Mouse (Mus musculus) heart, postnatal 4 days (tissue): ENCODE results near the gene Cacna2d2. TPM values are rescaled to one million over a fixed set of nuclear protein-coding genes. Genes with fewer than 3 reads are reported as not detected.
A peak's percentile ranks its signal among the peaks of the same experiment; 100 is the strongest.

Source experiments
- DNase-seq: peaks from one replicate; pipeline ENCODE4 v3.0.0; 2021
- total RNA-seq, 2 experiments: library from RNA; stranded (reverse); gene quantifications; 2 replicates each; pipeline ENCODE4 v1.2.3; 2021

Cacna2d2 gene
- total RNA-seq, 2 experiments from 2014 or later = 21.2 to 23.1 TPM

DNA sequence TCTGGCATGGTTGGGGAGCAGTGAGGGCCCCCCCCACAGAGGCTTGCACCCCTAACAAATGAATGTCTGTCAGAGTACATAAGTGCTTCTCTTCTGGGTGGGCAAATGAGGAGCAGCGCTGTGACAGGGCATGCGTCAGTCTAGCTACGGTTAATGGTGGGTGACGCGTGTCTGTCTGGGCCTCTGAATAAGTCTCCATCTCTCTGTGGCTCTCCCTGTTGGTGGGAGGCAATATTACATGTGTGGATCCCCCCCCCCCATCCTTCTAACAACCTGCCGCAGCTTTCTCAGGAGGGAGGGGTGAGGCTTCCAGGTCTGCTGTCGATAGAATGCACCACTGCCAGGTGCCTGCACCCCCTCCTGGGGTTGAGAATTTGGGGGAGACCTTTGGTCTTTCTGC, 3.7 kb downstream of the Cacna2d2 start:
- DNase-seq = no peak

DNA sequence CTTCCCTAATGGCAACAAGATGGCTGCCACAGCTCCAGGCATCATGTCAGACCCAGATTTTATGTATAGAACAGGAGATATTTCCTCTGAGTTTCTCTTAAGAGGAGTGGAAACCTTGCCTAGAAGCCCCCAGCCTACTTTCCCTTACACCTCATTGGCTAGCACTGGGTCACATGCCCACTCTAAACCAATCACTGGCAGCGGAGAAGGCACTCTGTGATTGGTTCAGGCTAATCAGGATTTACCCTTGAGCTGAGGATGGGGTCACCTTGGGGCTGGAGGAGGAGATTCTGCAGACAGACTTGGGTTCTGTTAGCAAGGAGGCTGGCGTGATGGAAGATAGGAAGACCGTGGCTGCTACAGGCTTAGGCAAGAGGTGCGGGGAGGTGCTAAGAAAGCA, 10.0 kb downstream of the Cacna2d2 start:
- no peak for DNase-seq

DNA sequence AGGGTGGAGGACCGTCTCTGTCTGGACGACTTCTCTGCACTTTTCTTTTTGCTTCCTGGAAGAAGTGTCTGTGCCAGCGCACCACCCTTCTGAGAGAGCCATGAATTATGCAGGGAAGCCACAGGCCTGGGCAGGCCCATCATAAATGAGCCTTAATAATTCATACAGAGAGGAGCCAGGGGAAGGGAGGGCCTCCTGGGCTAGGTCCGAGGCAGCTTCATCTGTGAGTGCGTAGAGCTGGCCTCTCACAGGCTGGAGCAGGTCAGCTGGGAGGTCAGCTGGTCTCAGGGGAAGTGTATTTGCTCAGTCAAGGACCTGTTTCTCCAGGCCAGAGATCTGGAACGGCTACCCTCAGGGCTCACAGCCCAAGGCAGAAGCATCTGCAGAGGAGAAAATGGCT, 17.7 kb downstream of the Cacna2d2 start:
- DNase-seq = no peak

DNA sequence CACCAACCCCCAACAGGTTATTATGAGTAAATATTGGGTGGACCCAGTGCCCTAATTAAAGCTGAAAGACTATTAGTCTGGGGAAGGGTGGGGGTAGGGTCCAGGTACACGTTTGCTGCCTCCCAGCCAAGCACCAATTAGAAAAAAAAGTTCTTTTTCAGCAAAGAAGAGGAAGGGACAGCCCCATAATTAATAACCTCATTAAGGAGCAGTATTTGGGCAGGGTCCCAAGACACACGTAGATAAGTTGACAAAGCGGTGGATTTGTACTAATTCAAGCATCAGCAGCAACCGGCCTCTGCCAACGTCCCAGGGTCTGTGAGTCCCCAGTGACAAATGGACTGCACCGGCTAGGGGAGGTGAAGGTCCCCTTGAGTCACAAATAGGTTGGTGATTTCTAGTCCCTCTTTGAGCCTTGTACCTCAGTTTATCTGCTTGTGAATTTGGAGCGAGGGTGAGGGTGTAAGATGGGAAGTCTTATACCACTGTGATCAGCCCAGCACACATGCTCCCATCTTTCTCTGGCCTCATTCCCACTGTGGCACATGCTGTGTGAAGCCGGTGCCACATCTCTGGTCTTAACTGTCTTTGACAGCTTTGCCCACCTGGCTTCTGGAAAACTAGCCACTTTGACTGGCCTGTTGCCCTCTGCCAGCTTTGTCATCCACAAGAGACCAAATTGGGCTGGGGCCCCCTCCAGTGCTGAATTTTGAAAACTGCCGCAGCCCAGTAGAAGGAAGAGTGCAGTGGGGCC, 20.3 kb downstream of the Cacna2d2 start:
- DNase-seq = no peak

DNA sequence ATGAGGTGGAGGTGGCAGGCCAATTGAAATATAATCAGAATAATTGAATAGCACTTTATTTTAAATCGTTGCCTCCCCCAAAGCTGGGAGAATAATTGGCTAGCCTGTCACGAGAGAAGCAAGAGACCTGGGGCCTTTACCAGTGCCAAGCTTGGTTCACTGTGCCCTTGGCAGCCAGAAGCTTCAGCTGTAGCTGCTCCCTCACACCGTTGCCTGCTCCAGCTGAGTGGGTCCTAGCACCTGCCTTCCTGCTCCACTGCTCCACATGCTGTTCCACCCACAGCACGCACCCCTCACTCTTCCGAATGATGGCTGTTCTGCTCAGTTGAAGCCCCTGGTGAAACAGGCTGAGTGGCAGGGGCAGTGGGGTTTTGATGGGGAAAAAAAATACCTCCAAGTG, 21.5 kb downstream of the Cacna2d2 start:
- DNase-seq = no peak

DNA sequence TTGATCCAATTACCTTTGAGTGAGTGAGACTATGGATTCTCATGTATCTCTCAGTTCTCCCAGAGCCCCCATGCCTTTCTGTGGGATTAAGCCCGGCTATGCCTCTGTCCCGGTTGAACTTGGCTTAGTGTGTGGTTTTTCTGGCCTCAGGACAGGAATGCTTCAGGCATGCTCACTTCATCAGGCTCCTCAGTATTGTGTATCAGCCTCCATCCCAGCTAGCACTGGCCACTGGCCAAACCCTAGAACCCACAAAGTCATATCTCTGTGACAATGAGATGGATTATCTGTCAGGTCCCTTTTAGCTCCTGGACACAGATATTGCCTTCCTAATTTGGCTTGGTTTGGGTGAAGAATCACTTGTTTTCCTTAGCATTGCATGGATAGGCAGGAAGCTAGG, 23.5 kb downstream of the Cacna2d2 start:
- DNase-seq = no peak

DNA sequence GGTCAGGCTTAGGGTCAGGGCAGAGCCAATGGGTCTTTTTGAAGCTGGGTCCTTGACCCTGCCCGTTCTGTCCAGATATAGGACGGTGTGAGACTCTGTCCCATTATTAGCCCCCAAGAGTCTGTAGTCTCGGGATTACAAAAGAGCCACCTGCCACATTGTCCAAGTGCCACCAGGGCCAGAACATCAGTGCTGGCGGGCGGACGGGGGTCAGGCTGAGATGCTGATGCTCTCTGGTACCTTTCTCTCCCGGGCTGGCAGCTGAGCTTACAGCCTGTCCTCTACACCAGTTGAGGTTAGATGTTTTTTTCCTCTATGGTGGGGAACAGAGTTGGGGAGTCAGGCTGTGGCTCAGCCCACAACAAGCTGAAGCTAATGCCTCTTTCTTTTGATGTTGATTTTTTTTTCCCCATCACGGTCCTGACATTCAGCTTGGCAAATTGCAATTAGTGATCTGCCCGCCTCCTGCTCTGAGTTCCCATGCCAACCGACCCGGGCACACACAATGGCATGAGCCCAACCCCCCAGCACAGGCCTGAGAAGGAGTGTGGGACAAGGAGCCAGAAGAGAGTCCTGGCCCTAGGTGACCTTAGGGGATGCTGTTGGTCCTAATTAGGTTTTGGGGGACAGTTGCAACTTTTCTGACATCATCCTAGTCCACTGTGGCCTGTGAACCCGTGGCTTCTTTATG, 25.2 kb downstream of the Cacna2d2 start:
- DNase-seq = no peak

DNA sequence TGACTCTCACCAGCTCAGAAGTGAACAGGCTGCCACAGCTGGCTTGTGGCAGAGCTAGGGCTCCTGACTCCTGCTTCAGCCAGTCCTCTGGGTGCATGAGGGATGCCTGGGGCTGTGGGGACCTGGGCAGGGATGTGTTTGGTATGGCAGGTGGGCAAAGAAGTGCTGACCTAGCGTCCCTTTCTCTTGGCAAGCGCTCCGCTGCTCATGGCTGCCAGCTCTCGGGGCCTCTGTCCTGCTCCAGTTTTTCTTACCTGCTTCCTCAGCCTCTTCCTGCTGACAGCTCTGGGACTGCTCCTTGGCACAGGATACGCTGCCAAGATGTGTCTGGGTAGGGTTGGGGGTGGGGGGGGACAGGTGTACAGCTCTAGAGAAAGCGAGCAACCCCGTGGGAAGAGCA, 28.5 kb downstream of the Cacna2d2 start:
- no peak for DNase-seq

DNA sequence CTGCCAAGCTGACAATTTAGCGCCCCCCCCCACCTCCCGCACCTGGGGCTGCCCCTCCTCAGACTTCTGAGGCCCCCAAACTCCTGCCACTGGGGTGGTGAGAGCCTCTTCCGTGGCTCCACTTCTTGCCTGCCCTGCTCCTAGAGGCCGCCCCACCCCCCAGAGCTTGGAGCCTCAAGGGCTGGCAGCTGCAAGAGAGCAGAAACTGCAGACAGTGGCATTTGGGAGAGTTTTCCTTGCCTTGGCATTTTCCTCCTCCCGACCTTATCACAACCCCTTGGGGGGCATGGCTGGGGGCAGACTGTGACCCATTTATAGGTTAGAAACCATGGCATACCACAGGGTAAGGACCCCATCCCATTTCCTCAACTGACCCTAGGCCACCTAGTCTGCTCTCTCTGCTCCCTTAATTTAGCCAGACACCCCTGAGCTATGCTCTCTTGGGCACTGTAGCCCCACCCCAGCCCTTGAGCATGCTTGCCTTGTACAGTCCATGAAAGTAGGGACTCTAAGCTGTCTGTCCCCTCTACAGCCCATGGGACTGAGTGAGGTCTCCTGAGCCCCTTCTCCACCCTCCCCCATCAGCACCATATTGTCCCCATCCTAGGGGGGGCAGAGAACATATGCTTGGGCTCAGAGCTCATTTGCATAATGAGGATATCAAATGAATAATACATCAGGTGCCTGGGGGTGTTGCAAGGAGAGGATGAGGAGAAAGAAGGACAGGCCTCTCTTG, 29.2 kb downstream of the Cacna2d2 start:
- DNase-seq = no peak

DNA sequence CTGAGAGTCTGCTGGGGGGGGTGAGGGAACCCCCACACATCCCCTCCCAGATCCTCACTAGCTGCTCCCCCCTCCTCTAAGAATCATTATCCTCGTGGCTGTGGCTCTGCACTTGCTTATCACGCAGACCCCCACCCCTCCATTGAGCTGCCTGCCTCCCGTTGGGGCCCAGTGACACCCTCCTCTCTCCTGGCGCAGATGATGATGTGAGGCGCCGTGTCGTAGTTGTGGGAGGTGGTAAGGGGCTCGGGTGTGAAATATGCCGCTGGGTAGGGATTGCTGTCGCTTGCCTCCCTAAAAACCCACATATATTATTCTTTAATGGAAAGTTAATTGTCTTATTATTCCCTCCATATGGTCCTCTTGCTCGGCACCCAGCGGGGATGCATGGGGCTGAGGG, 31.0 kb downstream of the Cacna2d2 start:
- DNase-seq = no peak

DNA sequence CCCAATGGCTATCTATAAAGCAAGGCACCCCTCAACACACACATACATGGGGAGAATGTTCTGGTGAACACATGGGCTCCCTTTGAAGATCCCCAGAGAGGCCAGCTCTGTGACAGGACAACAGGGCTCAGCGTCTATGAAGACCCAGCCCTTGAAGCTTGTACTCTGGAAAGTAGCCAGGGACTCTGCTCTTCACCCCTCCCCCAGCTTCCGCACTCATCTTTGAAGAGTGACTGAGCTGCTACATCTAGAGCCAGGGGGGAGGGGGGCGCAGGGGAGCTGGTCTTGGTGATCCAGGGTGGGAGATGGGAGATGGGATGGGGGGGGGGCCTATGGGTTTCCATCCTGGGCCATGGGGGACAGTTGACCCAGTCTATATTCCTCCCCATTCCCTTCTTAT, 33.1 kb downstream of the Cacna2d2 start:
- DNase-seq = no peak

DNA sequence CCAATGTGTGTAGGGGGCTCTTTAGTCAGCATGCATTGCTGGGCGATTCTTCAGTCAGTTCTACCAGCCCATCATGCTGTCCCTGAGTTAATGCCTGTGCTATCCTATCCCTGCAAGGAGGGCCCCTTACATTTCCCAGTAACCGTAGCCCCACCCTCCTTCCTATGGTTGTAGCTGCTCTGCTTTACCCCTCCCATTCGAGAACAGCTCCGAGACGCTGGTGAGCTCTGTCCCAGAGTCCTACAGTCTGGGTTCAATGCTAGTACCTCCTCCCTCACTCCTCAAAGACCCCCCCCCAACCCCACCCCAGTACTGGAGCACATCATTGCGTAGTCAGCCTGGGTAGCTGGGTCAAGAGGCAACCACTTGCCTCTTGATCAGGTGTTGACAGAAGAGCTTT, 35.4 kb downstream of the Cacna2d2 start:
- no peak for DNase-seq

DNA sequence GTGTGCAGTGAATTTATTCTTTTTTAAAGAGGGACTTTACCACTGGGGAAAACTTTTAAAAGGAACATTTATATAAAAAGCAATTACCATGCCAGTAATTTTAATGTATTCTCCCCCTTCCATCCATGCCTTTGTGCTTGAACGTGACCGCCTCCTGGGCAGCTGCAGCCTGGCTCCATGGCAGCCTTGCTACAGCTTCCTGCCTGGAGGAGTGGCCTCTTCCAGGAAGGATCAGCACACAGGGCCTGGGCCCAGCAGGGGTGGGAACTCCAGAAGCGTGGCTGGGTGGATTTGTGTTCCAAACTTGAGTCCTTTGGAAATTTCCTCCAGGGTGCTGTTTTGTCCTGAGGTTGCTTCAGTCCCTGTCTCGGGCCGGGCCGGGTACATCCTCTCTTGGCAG, 35.9 kb downstream of the Cacna2d2 start:
- DNase-seq = no peak

DNA sequence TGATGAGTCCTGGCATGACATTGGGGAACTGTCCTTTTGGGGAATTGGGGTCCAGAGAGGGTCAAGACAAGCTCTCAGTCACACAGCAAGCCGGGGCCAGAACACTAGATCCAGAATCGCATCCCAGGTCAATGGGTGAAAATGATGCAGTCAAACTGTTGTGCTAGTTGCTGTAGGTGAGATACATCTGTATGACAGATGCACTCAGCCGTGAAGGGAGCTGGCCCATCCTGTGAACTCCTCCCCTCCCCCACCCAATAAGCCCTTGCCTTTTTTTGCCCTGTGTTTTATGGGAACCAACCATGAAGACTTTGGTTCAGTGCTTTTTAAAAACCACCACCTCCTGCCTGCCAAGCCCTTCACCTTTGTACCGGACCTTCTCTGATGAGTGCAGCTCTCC, 43.5 kb downstream of the Cacna2d2 start:
- no peak for DNase-seq

DNA sequence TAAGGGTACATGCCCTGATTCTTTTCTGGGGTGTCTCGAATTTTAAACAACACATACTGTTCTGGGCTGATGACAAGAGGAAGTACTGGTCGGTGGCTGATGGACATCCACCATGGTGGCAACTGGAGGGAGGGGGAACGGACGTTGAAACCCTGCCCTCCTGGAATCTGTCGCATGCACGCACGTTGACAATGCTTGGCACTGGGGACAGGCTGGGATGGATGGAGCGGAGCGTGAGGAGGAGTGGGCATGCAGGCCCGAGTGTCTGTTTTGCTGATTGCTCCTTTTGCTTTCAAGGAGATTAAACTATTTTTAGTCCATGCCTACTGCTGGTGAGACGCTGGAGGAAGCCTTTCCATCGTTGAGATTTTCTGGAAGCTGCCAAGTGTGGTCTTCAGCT, 43.9 kb downstream of the Cacna2d2 start:
- DNase-seq = no peak

DNA sequence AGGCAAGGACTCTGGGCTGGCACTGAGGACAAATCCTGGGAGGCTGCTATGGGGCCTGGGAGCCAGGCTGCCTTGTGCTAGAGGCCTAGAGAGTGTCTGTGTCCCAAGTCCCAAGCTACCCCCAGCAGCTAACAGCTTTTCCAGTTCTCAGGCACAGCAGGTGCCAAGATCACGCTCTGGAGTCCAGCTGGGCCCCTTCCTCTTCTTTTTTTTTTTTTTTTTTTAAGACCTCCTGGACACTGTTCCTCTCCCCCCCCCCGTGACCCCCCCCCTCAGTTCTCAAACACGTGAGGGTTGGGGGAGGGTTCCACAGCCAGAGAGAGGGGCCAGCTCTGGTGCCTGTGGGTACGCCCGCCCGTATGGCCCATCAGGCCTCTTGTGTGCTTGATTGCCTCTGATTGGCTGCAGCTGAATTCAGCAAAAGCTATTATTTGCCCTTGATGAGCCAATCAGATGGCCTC, 45.6 kb downstream of the Cacna2d2 start:
- no peak for DNase-seq

DNA sequence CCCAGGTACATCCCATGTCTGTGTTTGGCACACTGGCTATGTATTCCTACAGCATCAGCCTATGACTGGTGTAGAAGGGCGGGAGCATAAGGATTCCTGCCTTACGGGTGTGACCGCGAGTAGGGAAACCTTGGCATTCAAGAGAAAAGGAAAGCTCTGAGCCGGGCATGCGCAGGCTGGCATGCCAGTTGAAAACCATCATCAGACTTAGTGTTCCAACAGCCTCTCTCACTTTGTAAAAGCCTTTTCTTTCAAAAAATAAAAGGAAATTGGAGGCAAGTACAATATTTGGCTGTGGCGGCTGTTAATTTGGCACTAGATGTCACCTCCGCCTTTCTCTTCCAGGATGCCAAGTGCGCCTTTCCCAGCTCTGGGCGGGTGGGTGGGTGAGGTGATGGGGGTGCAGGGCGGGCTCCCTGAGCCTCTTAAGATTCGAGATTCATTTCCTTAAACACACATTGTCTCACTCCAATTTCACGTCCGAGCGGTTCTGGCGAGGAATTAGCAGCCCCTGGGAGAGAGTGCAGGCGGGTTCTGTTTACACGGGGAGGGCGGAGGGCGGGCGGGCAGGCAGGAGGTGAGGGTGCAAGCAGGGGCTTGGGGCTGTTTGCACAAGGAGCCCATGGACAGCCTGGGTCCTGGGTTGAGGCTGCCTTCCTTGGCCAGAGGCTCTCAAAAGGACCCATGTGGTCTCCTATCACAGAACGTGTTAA, 49.5 kb downstream of the Cacna2d2 start:
- DNase-seq = no peak

DNA sequence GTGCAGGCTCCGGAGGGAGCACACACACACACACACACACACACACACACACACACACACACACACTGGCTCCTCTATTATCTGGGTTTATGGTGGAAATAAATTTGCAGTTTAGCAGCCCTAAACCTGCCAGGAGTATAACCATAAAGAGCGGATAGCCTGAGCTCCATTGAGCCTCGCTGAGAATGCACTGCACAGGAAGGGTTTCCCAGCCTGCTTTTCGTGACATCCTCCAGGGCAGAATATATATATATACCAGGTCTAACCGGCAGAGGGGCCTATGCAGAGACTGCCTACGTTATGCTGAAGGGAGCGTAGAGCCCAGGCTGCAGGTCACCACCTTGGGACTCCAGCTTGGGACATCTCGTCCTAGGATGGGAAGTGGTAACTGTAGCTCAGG, 52.0 kb downstream of the Cacna2d2 start:
- DNase-seq = no peak

DNA sequence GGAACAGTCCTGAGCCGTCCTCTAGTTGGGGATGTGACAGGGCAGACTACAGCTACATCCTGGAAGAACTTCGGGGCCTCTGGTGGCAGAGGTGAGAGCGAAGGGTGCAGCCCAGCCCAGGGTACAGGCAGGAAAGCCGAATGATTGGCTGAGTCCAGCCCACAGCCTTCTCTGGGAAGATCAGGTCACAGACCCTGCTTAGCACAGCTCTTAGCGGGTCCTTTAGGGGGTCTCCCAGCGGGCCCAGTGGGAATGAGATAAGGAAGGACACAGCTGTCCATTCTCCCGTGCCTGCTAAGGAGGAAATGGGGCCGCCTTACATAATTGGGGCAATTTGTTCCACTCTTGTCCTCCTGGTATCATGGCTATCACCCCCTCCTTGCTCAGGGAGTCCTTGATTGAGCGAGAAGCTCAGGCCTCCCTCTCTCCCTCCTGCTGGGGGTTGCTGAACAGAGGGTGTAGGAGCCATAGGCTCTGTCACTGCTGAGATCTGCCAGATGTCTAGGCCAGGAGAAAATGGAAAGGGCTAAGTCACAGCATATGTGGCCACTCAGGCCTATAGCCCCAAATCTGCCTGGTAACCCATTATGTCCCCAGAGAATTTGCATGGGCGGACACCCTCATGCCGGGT, 52.6 kb downstream of the Cacna2d2 start:
- DNase-seq = no peak

DNA sequence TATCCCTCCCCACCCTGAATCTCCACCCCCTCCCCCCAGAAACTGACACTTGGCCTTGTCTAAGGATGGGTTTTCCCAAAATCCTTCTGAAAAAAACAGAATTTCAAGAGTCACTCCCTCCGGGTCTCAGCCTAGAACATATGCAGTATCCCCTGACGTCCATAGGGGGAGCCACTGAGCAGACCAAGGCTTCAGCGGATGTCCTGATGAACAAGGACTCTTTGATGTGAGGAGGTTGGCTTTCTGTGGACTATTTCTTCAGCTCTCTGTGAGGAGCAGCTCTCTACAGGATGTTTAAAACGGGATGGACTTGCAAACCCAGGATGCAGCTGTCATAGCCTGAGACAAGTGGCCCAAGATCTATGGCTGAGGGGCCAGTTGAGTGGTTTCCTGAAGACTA, 53.1 kb downstream of the Cacna2d2 start:
- DNase-seq = peak; percentile 41

DNA sequence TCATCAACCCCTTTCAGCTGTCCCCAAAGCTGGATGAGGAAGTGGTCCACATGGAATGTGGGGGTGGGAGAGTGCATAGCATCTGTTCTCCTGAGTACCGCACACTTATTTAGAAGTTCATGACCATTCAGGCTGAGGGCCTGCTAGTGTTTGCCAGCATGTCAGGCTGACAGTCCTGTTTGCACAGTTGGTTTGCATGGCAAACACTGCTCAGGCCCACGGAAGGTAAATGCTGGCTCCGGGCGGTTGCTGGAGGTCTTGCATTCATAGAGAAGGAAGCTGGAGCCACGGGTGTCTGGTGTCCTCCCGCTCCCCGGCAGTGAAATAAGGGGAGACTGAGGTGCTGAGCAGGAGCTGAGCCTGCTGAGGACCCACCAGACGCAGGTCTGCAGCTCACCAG, 53.7 kb downstream of the Cacna2d2 start:
- no peak for DNase-seq

DNA sequence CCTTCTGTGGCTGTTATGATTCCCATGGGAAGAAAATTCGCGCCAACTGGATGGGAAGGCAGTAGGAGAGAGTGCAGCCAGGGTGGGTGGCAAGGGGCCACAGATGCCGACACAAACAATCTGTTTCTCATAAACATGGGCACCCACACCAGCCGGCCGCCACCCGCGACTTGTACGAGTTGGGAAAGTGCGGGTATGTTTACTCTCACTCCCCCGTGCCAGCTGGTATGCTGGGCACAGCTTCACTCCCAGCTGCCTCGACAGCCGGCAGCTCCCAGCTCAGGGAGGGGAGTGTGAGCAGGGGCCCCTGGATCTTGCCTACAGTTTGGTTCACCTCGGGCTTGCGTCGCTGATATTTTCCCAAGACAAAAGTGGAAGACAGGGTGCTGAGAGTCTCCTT, 57.3 kb downstream of the Cacna2d2 start:
- no peak for DNase-seq
